Mouse (Mus musculus): ENCODE measurements around the gene Slc22a12. TPM values are rescaled to one million over a fixed set of nuclear protein-coding genes. Genes with fewer than 3 reads are reported as not detected.

The Slc22a12 gene
- polyA plus RNA-seq, 1 experiment from 2014 or later, result not detected

GRCm38 (mm10) chr19:6518601-6519000, 24.2 kb downstream of the Slc22a12 start:
- H3K9me3 ChIP-seq (replicated peaks; ENCODE audit: control insufficient read depth, low read length), result no peaks in the 10 kb centered on the region
- no peak overlapping the region for H3K9ac ChIP-seq (ENCODE audit: low read depth, low read length)
- no peaks in the 10 kb centered on the region for H3K36me3 ChIP-seq (ENCODE audit: control insufficient read depth, insufficient read depth, low read length)
- no peak overlapping the region for H3K27ac ChIP-seq (ENCODE audit: low read depth, low read length)
- ATAC-seq (replicated peaks; ENCODE audit: insufficient number of reproducible peaks, low FRiP score, low TSS enrichment), result no peak
- H3K4me3 ChIP-seq (ENCODE audit: low read depth, low read length), result no peak overlapping the region
- no peak overlapping the region for H3K4me2 ChIP-seq
- 63% methylated on average over 5 of the region's 5 CpGs for WGBS (ENCODE audit: insufficient replicate concordance)
- no peaks in the 10 kb centered on the region for H3K4me1 ChIP-seq (ENCODE audit: control insufficient read depth, insufficient read depth, low read length)
- H3K27me3 ChIP-seq (ENCODE audit: control insufficient read depth, insufficient read depth, low read length), result peaks cover 16% of the 10 kb centered on the region; the same call in 1 of the 2 replicates

- H3K4me1 ChIP-seq (ENCODE audit: control insufficient read depth, insufficient read depth, low read length), result no peaks in the 10 kb centered on the region
- H3K27ac ChIP-seq (ENCODE audit: low read depth, low read length), result no peak overlapping the region
- H3K4me2 ChIP-seq, result no peak overlapping the region
- H3K27me3 ChIP-seq (ENCODE audit: control insufficient read depth, insufficient read depth, low read length), result peaks cover 38% of the 10 kb centered on the region
- H3K36me3 ChIP-seq (ENCODE audit: control insufficient read depth, insufficient read depth, low read length), result no peaks in the 10 kb centered on the region
- ATAC-seq (replicated peaks; ENCODE audit: insufficient number of reproducible peaks, low FRiP score, low TSS enrichment), result no peak
- H3K9me3 ChIP-seq (replicated peaks; ENCODE audit: control insufficient read depth, low read length), result no peaks in the 10 kb centered on the region
- no peak overlapping the region for H3K4me3 ChIP-seq (ENCODE audit: low read depth, low read length)
- no peak overlapping the region for H3K9ac ChIP-seq (ENCODE audit: low read depth, low read length)
- 49% methylated on average over 8 of the region's 8 CpGs for WGBS (ENCODE audit: insufficient replicate concordance)
Observed at GRCm38 (mm10) chr19:6516153-6516552, 26.7 kb downstream of the Slc22a12 start.

GRCm38 (mm10) chr19:6515448-6515847, 27.4 kb downstream of the Slc22a12 start:
- no peak overlapping the region for H3K4me2 ChIP-seq
- H3K27me3 ChIP-seq (ENCODE audit: control insufficient read depth, insufficient read depth, low read length), result peaks cover 44% of the 10 kb centered on the region
- H3K36me3 ChIP-seq (ENCODE audit: control insufficient read depth, insufficient read depth, low read length), result no peaks in the 10 kb centered on the region
- no peak for ATAC-seq (replicated peaks; ENCODE audit: insufficient number of reproducible peaks, low FRiP score, low TSS enrichment)
- H3K4me3 ChIP-seq (ENCODE audit: low read depth, low read length), result no peak overlapping the region
- H3K27ac ChIP-seq (ENCODE audit: low read depth, low read length), result no peak overlapping the region
- H3K9ac ChIP-seq (ENCODE audit: low read depth, low read length), result no peak overlapping the region
- no peaks in the 10 kb centered on the region for H3K4me1 ChIP-seq (ENCODE audit: control insufficient read depth, insufficient read depth, low read length)
- no peaks in the 10 kb centered on the region for H3K9me3 ChIP-seq (replicated peaks; ENCODE audit: control insufficient read depth, low read length)
- 62% methylated on average over 5 of the region's 5 CpGs for WGBS (ENCODE audit: insufficient replicate concordance)

- WGBS (ENCODE audit: insufficient replicate concordance), result 63% methylated on average over 6 of the region's 6 CpGs
- no peak overlapping the region for H3K9ac ChIP-seq (ENCODE audit: low read depth, low read length)
- H3K4me2 ChIP-seq, result no peak overlapping the region
- no peaks in the 10 kb centered on the region for H3K36me3 ChIP-seq (ENCODE audit: control insufficient read depth, insufficient read depth, low read length)
- H3K27ac ChIP-seq (ENCODE audit: low read depth, low read length), result no peak overlapping the region
- ATAC-seq (replicated peaks; ENCODE audit: insufficient number of reproducible peaks, low FRiP score, low TSS enrichment), result no peak
- H3K4me3 ChIP-seq (ENCODE audit: low read depth, low read length), result no peak overlapping the region
- H3K9me3 ChIP-seq (replicated peaks; ENCODE audit: control insufficient read depth, low read length), result no peaks in the 10 kb centered on the region
- H3K4me1 ChIP-seq (ENCODE audit: control insufficient read depth, insufficient read depth, low read length), result no peaks in the 10 kb centered on the region
- peaks cover 46% of the 10 kb centered on the region for H3K27me3 ChIP-seq (ENCODE audit: control insufficient read depth, insufficient read depth, low read length)
Observed at GRCm38 (mm10) chr19:6514940-6515339, 27.9 kb downstream of the Slc22a12 start.

- Histone ChIP-seq H3K4me3 (ENCODE audit: low read depth, low read length) (no peak overlapping the region), H3K27ac (ENCODE audit: low read depth, low read length) (no peak overlapping the region), H3K4me1 (ENCODE audit: control insufficient read depth, insufficient read depth, low read length) (no peaks in the 10 kb centered on the region), H3K36me3 (ENCODE audit: control insufficient read depth, insufficient read depth, low read length) (no peaks in the 10 kb centered on the region), H3K9me3 (replicated peaks; ENCODE audit: control insufficient read depth, low read length) (no peaks in the 10 kb centered on the region), H3K9ac (ENCODE audit: low read depth, low read length) (no peak overlapping the region), H3K27me3 (ENCODE audit: control insufficient read depth, insufficient read depth, low read length) (peaks cover 46% of the 10 kb centered on the region), H3K4me2 (peak overlapping the region; percentile 22; the same call in 1 of the 2 replicates)
- WGBS (ENCODE audit: insufficient replicate concordance), result 5% methylated on average over 15 of the region's 15 CpGs
- no peak for ATAC-seq (replicated peaks; ENCODE audit: insufficient number of reproducible peaks, low FRiP score, low TSS enrichment)
Observed at GRCm38 (mm10) chr19:6513389-6514139, 29.3 kb downstream of the Slc22a12 start.

GRCm38 (mm10) chr19:6510546-6510945, 32.3 kb downstream of the Slc22a12 start:
- ATAC-seq (replicated peaks; ENCODE audit: insufficient number of reproducible peaks, low FRiP score, low TSS enrichment), result no peak
- 60% methylated on average over 2 of the region's 2 CpGs for WGBS (ENCODE audit: insufficient replicate concordance)
- peaks cover 74% of the 10 kb centered on the region for H3K27me3 ChIP-seq (ENCODE audit: control insufficient read depth, insufficient read depth, low read length)

GRCm38 (mm10) chr19:6509881-6510280, 33.0 kb downstream of the Slc22a12 start:
- no peaks in the 10 kb centered on the region for H3K4me1 ChIP-seq (ENCODE audit: control insufficient read depth, insufficient read depth, low read length)
- H3K4me3 ChIP-seq (ENCODE audit: low read depth, low read length), result no peak overlapping the region
- H3K27me3 ChIP-seq (ENCODE audit: control insufficient read depth, insufficient read depth, low read length), result peaks cover 81% of the 10 kb centered on the region
- H3K9ac ChIP-seq (ENCODE audit: low read depth, low read length), result no peak overlapping the region
- ATAC-seq (replicated peaks; ENCODE audit: insufficient number of reproducible peaks, low FRiP score, low TSS enrichment), result no peak
- H3K4me2 ChIP-seq, result no peak overlapping the region
- WGBS (ENCODE audit: insufficient replicate concordance), result 68% methylated on average over 10 of the region's 10 CpGs
- H3K27ac ChIP-seq (ENCODE audit: low read depth, low read length), result no peak overlapping the region
- no peaks in the 10 kb centered on the region for H3K36me3 ChIP-seq (ENCODE audit: control insufficient read depth, insufficient read depth, low read length)
- H3K9me3 ChIP-seq (replicated peaks; ENCODE audit: control insufficient read depth, low read length), result no peaks in the 10 kb centered on the region

More at GRCm38 (mm10) chr19:6510546-6510945, 32.3 kb downstream of the Slc22a12 start:
- Histone ChIP-seq H3K4me3 (ENCODE audit: low read depth, low read length) (no peak overlapping the region), H3K9ac (ENCODE audit: low read depth, low read length) (no peak overlapping the region), H3K27ac (ENCODE audit: low read depth, low read length) (no peak overlapping the region), H3K4me1 (ENCODE audit: control insufficient read depth, insufficient read depth, low read length) (no peaks in the 10 kb centered on the region), H3K4me2 (no peak overlapping the region), H3K36me3 (ENCODE audit: control insufficient read depth, insufficient read depth, low read length) (no peaks in the 10 kb centered on the region), H3K9me3 (replicated peaks; ENCODE audit: control insufficient read depth, low read length) (no peaks in the 10 kb centered on the region)

GRCm38 (mm10) chr19:6507393-6507792, 35.4 kb downstream of the Slc22a12 start:
- H3K4me3 ChIP-seq (ENCODE audit: low read depth, low read length), result no peak overlapping the region
- no peaks in the 10 kb centered on the region for H3K9me3 ChIP-seq (replicated peaks; ENCODE audit: control insufficient read depth, low read length)
- H3K9ac ChIP-seq (ENCODE audit: low read depth, low read length), result no peak overlapping the region
- 26% methylated on average over 10 of the region's 10 CpGs for WGBS (ENCODE audit: insufficient replicate concordance)
- no peaks in the 10 kb centered on the region for H3K36me3 ChIP-seq (ENCODE audit: control insufficient read depth, insufficient read depth, low read length)
- H3K4me1 ChIP-seq (ENCODE audit: control insufficient read depth, insufficient read depth, low read length), result peaks cover 2% of the 10 kb centered on the region; the same call in 1 of the 2 replicates
- H3K4me2 ChIP-seq, result no peak overlapping the region
- ATAC-seq (replicated peaks; ENCODE audit: insufficient number of reproducible peaks, low FRiP score, low TSS enrichment), result no peak
- peaks cover 85% of the 10 kb centered on the region for H3K27me3 ChIP-seq (ENCODE audit: control insufficient read depth, insufficient read depth, low read length)
- no peak overlapping the region for H3K27ac ChIP-seq (ENCODE audit: low read depth, low read length)

GRCm38 (mm10) chr19:6504656-6505045, 38.2 kb downstream of the Slc22a12 start:
- Histone ChIP-seq H3K4me2 (no peak overlapping the region), H3K36me3 (ENCODE audit: control insufficient read depth, insufficient read depth, low read length) (no peaks in the 10 kb centered on the region), H3K4me3 (ENCODE audit: low read depth, low read length) (no peak overlapping the region), H3K27me3 (ENCODE audit: control insufficient read depth, insufficient read depth, low read length) (peaks cover 89% of the 10 kb centered on the region), H3K9me3 (replicated peaks; ENCODE audit: control insufficient read depth, low read length) (no peaks in the 10 kb centered on the region), H3K27ac (ENCODE audit: low read depth, low read length) (no peak overlapping the region), H3K4me1 (ENCODE audit: control insufficient read depth, insufficient read depth, low read length) (peaks cover 6% of the 10 kb centered on the region; the same call in 1 of the 2 replicates), H3K9ac (ENCODE audit: low read depth, low read length) (no peak overlapping the region)
- WGBS (ENCODE audit: insufficient replicate concordance), result 77% methylated on average over 12 of the region's 12 CpGs
- ATAC-seq (replicated peaks; ENCODE audit: insufficient number of reproducible peaks, low FRiP score, low TSS enrichment), result no peak

All from heart, embryonic 11.5 days (tissue).